Mouse (Mus musculus) fat pad, adult 2 months (tissue): ENCODE results near the gene Iqck.

Experiments used
- DNase-seq: peaks from one replicate; pipeline ENCODE4 v3.0.0-alpha.2; 2011; ENCODE audit warnings: low read depth, low spot score; ENCODE audit errors: extremely low read depth

Iqck gene

DNA sequence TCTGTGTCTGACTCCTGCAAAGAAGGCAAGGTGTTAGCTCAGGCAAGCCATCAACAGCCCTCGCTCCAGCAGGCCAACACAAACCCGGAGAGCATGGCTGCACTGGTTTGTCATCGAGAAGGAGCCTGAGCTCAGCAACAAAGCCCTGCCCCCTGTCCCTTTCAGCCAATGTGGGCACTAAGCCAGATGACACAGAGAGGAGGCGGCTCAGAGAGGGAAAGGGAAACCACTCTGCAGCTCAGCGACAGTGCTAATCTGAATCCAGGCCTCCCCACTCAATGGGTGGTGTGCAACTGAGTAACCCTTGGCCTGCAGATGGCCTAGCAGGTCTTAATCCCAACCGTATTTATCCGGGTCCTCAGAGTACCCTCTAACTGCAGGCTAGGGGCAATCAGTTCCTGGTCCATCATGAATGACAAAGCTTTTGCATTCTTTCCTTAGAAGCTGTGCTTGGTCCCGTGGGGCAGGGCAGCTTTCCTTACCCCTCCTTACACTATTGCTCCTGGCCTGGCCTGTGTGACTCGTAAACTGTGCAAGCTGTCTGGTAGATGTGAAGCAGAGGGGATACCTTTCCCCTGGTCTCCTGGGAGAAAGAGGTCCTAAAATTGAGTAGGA lies 4.8 kb upstream of the Iqck start:
- DNase-seq = no peak

DNA sequence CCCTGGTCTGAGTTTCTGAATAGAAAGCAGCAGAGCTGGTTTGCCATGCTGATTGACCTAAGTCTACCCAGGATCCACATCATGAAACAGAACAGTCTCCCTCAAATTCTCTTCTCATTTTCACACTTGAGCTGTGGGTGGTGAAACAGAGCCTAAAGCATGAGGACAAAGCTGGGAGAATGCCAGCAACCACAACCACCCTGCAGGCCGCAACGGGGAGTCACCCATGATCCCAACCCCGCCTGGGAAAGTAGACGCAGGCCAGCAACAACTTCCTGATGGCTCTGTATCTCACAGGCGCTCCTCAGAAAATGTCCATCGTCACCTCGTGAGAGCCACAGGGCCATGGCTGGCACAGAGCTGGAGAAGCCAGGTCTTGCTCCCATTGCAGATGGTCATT lies 4.0 kb upstream of the Iqck start:
- DNase-seq = no peak

DNA sequence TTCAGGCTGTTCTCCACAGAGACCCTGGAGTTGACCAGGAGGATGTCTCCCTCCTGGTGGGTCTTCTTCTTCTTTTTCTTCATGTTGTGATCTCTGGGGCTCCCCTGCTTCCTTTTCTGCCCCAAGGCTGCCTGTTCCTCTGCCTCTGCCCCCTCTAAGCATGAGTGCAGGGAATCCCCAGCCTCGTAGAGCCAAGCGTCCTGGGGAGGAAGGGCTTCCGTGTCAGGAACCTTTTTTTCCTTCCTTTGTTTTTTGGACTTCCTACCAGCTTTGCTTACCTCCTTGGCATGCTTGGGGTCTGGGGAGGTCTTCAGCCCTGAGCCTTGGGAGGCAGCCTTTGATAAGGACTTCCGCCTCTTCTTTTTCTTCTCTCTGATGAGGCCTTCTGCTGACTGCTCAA lies 2.9 kb upstream of the Iqck start:
- no peak for DNase-seq

GRCm38 (mm10) chr7:118854606-118855005 lies 946 bp upstream of the Iqck start:
- no peak for DNase-seq

GRCm38 (mm10) chr7:118855877-118856304 lies 339 bp downstream of the Iqck start, which contains the start of gene Knop1:
Gene Knop1 (minus strand): TSS chr7:118856254.
- DNase-seq = no peak

GRCm38 (mm10) chr7:118858640-118859039 lies 3.1 kb downstream of the Iqck start:
- DNase-seq = no peak

DNA sequence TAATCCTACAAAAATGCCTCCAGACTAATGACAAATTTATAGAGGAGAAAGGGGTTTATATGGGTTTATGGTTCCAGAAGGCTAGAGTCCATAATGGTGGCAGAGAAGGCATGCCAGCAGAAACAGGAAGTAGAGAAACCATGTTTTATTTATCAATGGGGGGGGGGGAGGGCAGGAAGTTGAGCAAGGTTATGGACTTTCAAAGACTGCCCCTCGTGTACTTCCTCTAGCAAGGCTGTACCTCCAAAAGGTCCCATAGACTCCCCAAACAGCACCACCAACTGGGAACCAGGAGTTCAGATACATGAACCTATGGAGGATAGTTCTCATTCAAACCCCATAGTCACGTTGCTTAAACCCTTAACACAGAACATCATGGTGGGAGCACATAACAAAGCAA lies 9.8 kb downstream of the Iqck start:
- DNase-seq = no peak

GRCm38 (mm10) chr7:118879466-118880029 lies 24.0 kb downstream of the Iqck start:
- no peak for DNase-seq

GRCm38 (mm10) chr7:118883957-118884356 lies 28.4 kb downstream of the Iqck start:
- DNase-seq = no peak

GRCm38 (mm10) chr7:118884969-118885368 lies 29.4 kb downstream of the Iqck start:
- no peak for DNase-seq

- DNase-seq = no peak
Measured at GRCm38 (mm10) chr7:118887303-118888055, 31.9 kb downstream of the Iqck start.

- no peak for DNase-seq
Measured at GRCm38 (mm10) chr7:118889046-118889680, 33.6 kb downstream of the Iqck start.

DNA sequence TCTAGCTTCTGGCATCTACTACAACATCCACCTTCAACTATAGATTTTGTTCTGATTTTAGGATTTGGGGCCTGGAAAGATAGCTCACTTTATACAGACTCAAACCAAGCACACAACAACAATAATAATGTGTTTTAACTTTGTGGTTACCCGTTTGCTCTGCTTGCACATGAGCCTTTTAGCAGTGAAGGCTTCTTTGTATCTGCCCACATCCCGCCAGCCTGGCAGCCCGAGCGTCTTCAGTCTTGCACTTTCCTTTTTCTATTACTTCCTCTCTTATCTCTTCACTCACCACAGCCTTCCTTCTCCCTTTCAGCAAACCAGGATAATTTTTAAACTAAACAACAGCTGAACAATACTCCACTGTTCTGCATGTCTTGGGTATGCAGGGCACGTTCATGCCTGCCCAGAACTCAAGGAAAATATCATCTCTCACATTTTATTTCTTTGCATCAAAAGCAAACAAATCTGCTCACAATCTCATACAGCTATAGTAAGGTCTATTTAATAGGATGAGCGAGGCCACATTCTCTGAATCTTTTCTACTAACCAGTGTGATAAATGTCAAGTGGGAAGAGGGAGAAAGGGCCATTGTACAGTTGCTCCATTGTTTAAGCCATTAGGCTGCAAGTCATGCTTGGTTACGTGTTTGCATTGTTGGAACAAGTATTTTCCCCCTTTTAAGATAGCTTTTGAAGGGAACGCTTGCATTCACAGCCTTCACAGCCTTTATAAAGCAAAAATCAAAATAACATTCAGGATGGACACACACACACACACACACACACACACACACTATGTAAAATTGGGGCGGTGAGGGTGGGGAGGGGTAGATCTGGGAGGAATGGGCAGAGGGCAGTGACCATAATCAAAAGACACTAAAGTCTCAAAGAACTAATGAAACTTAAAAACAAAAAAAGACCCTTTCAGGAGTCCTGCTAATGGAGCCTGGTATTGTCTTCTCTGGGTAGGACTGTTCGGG lies 40.2 kb downstream of the Iqck start:
- DNase-seq = no peak

GRCm38 (mm10) chr7:118898063-118898462 lies 42.5 kb downstream of the Iqck start:
- no peak for DNase-seq

- DNase-seq = no peak
Measured at GRCm38 (mm10) chr7:118900090-118900489, 44.5 kb downstream of the Iqck start.

- DNase-seq = peak; percentile 62
Measured at GRCm38 (mm10) chr7:118902944-118903343, 47.4 kb downstream of the Iqck start.

GRCm38 (mm10) chr7:118903879-118904278 lies 48.3 kb downstream of the Iqck start:
- no peak for DNase-seq

GRCm38 (mm10) chr7:118904530-118904929 lies 49.0 kb downstream of the Iqck start:
- no peak for DNase-seq

GRCm38 (mm10) chr7:118908961-118909515 lies 53.5 kb downstream of the Iqck start:
- no peak for DNase-seq

DNA sequence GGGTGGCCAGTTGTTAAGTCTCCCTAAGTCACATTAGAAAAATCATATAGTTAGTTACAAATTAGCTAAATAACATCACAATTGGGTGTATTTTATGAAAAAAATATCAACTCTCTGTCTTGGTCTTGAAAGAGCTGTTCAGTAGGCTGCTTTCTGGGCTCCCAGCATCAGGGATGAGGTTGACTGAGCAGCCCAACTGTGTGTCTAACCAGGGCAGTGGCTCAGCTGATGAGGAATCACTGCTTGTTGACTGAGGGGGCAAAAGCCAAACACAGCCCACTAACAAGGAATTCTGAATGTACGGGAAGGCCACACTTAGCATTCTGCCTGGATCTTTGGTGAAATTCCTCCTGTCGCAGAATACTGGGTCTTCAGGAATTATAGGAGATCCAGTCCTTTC lies 54.9 kb downstream of the Iqck start:
- DNase-seq = no peak
